Mouse (Mus musculus): ENCODE results near the gene Rasip1.

- TF ChIP-seq CTCF (IDR thresholded peaks at IDR 0.05) = no peak
- TF ChIP-seq EP300 (IDR thresholded peaks at IDR 0.05) = no peak
Observed at GRCm38 (mm10) chr7:45623507-45623906, 3.8 kb upstream of the Rasip1 start.
